Mouse (Mus musculus) thymus, adult 2 months (tissue): ENCODE results near the gene N4bp3. TPM values are rescaled to one million over a fixed set of nuclear protein-coding genes. Genes with fewer than 3 reads are reported as not detected.
A peak's percentile ranks its signal among the peaks of the same experiment; 100 is the strongest.
"Not testable (repeated sequence)": the region's sequence is repeated elsewhere in the genome, so short reads cannot be mapped to it uniquely, and the experiment has no call there.

Experiments used
- DNase-seq: peaks from one replicate; pipeline ENCODE4 v3.0.0; 2021
- H3K27ac ChIP-seq: fragments of 200-500 bp; 2 replicates; pipeline ENCODE4 v1.5.1; 2012; ENCODE audit warnings: low read length, control low read depth; ENCODE audit not compliant: control insufficient read depth, insufficient read depth
- H3K27me3 ChIP-seq: fragments of 200-500 bp; 2 replicates; pipeline ENCODE4 v1.6.1; 2012; ENCODE audit warnings: mild to moderate bottlenecking, low read length, moderate library complexity, mixed read lengths; ENCODE audit not compliant: control insufficient read depth, insufficient read depth
- H3K36me3 ChIP-seq: fragments of 200-500 bp; 2 replicates; pipeline ENCODE4 v1.6.1; 2012; ENCODE audit warnings: mild to moderate bottlenecking, low read length, moderate library complexity; ENCODE audit not compliant: control insufficient read depth, insufficient read depth
- H3K4me1 ChIP-seq: fragments of 200-500 bp; replicated peaks from 2 replicates; pipeline ENCODE4 v1.6.1; 2012; ENCODE audit warnings: low read length; ENCODE audit not compliant: control insufficient read depth, insufficient read depth
- H3K4me3 ChIP-seq: fragments of 200-500 bp; 2 replicates; pipeline ENCODE4 v1.5.1; 2012; ENCODE audit warnings: mild to moderate bottlenecking, low read length, control low read depth, moderate library complexity; ENCODE audit not compliant: control insufficient read depth, insufficient read depth
- CTCF ChIP-seq: fragments of 200-500 bp; IDR thresholded peaks from 2 replicates; pipeline ENCODE4 v1.5.1; 2012; ENCODE audit warnings: mild to moderate bottlenecking, control low read depth, low read length, moderate library complexity, borderline replicate concordance; ENCODE audit not compliant: control insufficient read depth, poor library complexity, insufficient read depth; ENCODE audit errors: extremely low read depth
- POLR2A ChIP-seq: fragments of 200-500 bp; IDR thresholded peaks from 2 replicates; pipeline ENCODE4 v1.6.1; 2012; ENCODE audit warnings: mild to moderate bottlenecking, low read length, control low read depth, moderate library complexity; ENCODE audit not compliant: control insufficient read depth, poor library complexity, insufficient read depth; ENCODE audit errors: extremely low read depth
- WGBS: fragments of 180-500 bp; shearing (Covaris S2); methylation state at CpG from one replicate; pipeline ENCODE4 v1.1.7; 2018; 5-methylcytosine and 5-hydroxymethylcytosine counted together
- polyA plus RNA-seq: library from polyadenylated mRNA; depleted of rRNA; stranded (reverse); fragments of >200 nt; gene quantifications from 2 replicates; pipeline ENCODE4 v1.2.3, GENCODE M21; 2012

Gene N4bp3
- polyA plus RNA-seq, 1 experiment: 22.7 TPM

- Histone ChIP-seq H3K36me3 (peaks cover 21% of the 10 kb centered on the region), H3K27ac (no peak overlapping the region), H3K4me3 (peak overlapping the region; percentile 100), H3K4me1 (peaks cover 10% of the 10 kb centered on the region), H3K27me3 (no peaks in the 10 kb centered on the region)
- DNase-seq: no peak
- under 1% methylated on average over 11 of the region's 11 CpGs for WGBS
- no peak for TF ChIP-seq CTCF
- no peak for TF ChIP-seq POLR2A
These were observed 30.6 kb downstream of the N4bp3 start for GRCm38 (mm10) chr11:51620084-51620483.

- peaks cover 15% of the 10 kb centered on the region for H3K4me1 ChIP-seq
- peak; percentile 84 for DNase-seq
- H3K27me3 ChIP-seq: no peaks in the 10 kb centered on the region
- TF ChIP-seq POLR2A: peak; percentile 48; the same call in 1 of the 2 replicates
- 0 out of 2 replicates have a peak, but pooled peaks have one; percentile 24 for TF ChIP-seq CTCF
- peak within 1 kb of the TSS; percentile 26; the same call in 1 of the 2 replicates for H3K27ac ChIP-seq
- peak within 1 kb of the TSS; percentile 100 for H3K4me3 ChIP-seq
- WGBS: under 1% methylated on average over 51 of the region's 51 CpGs
- H3K36me3 ChIP-seq: peaks cover 15% of the 10 kb centered on the region
These were observed 31.1 kb downstream of the N4bp3 start, which contains the start of gene Nhp2 for GRCm38 (mm10) chr11:51619409-51620060. TSS of gene Nhp2 (plus strand) at chr11:51619735.

- Histone ChIP-seq H3K4me1 (peaks cover 15% of the 10 kb centered on the region), H3K4me3 (peak overlapping the region; percentile 100), H3K27me3 (no peaks in the 10 kb centered on the region), H3K27ac (peak overlapping the region; percentile 26; the same call in 1 of the 2 replicates), H3K36me3 (peaks cover 9% of the 10 kb centered on the region)
- peak; percentile 23 for DNase-seq
- 29% methylated on average over 8 of the region's 8 CpGs for WGBS
- TF ChIP-seq CTCF (no peak), POLR2A (no peak)
These were observed 31.7 kb downstream of the N4bp3 start for GRCm38 (mm10) chr11:51618894-51619408.

GRCm38 (mm10) chr11:51617693-51618092 is 32.9 kb downstream of the N4bp3 start:
- TF ChIP-seq CTCF (no peak), POLR2A (no peak)
- WGBS: 0% methylated on average over 4 of the region's 4 CpGs
- no peak overlapping the region for H3K27ac ChIP-seq
- H3K36me3 ChIP-seq: no peaks in the 10 kb centered on the region
- peak; percentile 84 for DNase-seq
- no peak overlapping the region for H3K4me3 ChIP-seq
- peaks cover 15% of the 10 kb centered on the region for H3K4me1 ChIP-seq
- H3K27me3 ChIP-seq: no peaks in the 10 kb centered on the region

GRCm38 (mm10) chr11:51616113-51616512 is 34.5 kb downstream of the N4bp3 start:
- not testable (repeated sequence) for H3K4me3 ChIP-seq, H3K36me3 ChIP-seq, H3K27ac ChIP-seq, DNase-seq, H3K27me3 ChIP-seq
- WGBS: 87% methylated on average over 7 of the region's 7 CpGs
- peaks cover 15% of the 10 kb centered on the region for H3K4me1 ChIP-seq

GRCm38 (mm10) chr11:51615601-51616000 is 35.0 kb downstream of the N4bp3 start:
- Histone ChIP-seq H3K27me3 (no peaks in the 10 kb centered on the region), H3K27ac (peak overlapping the region; percentile 66; the same call in 1 of the 2 replicates), H3K36me3 (no peaks in the 10 kb centered on the region), H3K4me3 (peak overlapping the region; percentile 54), H3K4me1 (peaks cover 13% of the 10 kb centered on the region)
- peak; percentile 71 for DNase-seq
- TF ChIP-seq CTCF (no peak), POLR2A (peak; percentile 85; the same call in 1 of the 2 replicates)
- WGBS: 1% methylated on average over 14 of the region's 14 CpGs
